7 mouse cellular contexts compared by ENCODE assay signal in genomic region chr4:141238492-141239387, GRCm38 (mm10). TPM values are rescaled to one million over a fixed set of nuclear protein-coding genes. Genes with fewer than 3 reads are reported as not detected.
DNase-seq lines count a peak whose midpoint lies in the region; ATAC-seq lines count a peak whose summit lies in the region.

No protein-coding gene starts in this region.

- peak overlapping the region; percentile 57 for H3K4me3 ChIP-seq in lung, embryonic 16.5 days (ENCODE audit: low read length)
- H3K4me3 ChIP-seq in forebrain, embryonic 10.5 days = peak overlapping the region; percentile 49
- H3K4me3 ChIP-seq in limb, embryonic 11.5 days (ENCODE audit: low read depth, low read length) = peak overlapping the region; percentile 29
- H3K4me3 ChIP-seq in stomach, embryonic 14.5 days (ENCODE audit: low read depth, low read length) = peak overlapping the region; percentile 34

- no peaks in the 10 kb centered on the region for H3K9me3 ChIP-seq in lung, embryonic 16.5 days (ENCODE audit: control insufficient read depth, low read length)
- 0 out of 2 replicates have a peak, but pooled peaks cover 3% of the 10 kb centered on the region for H3K9me3 ChIP-seq in forebrain, embryonic 10.5 days
- no peaks in the 10 kb centered on the region for H3K9me3 ChIP-seq in limb, embryonic 11.5 days (ENCODE audit: control insufficient read depth, low read length)
- no peaks in the 10 kb centered on the region for H3K9me3 ChIP-seq in stomach, embryonic 14.5 days (ENCODE audit: control insufficient read depth, low read depth, low read length)

- no peaks in the 10 kb centered on the region for H3K36me3 ChIP-seq in lung, embryonic 16.5 days (ENCODE audit: control insufficient read depth, insufficient read depth, low read length)
- H3K36me3 ChIP-seq in forebrain, embryonic 10.5 days (replicated peaks) = no peaks in the 10 kb centered on the region
- no peaks in the 10 kb centered on the region for H3K36me3 ChIP-seq in limb, embryonic 11.5 days (ENCODE audit: control insufficient read depth, insufficient read depth, low read length)
- H3K36me3 ChIP-seq in stomach, embryonic 14.5 days (ENCODE audit: control insufficient read depth, insufficient read depth, low read length) = no peaks in the 10 kb centered on the region

- peaks cover 13% of the 10 kb centered on the region; the same call in 1 of the 2 replicates for H3K27me3 ChIP-seq in lung, embryonic 16.5 days (ENCODE audit: control insufficient read depth, insufficient read depth, low read depth, low read length)
- peaks cover 88% of the 10 kb centered on the region for H3K27me3 ChIP-seq in forebrain, embryonic 10.5 days (ENCODE audit: poor library complexity, severe bottlenecking)
- H3K27me3 ChIP-seq in limb, embryonic 11.5 days (ENCODE audit: control insufficient read depth, insufficient read depth, low read length) = peaks cover 60% of the 10 kb centered on the region
- 0 out of 2 replicates have a peak, but pooled peaks cover 3% of the 10 kb centered on the region for H3K27me3 ChIP-seq in stomach, embryonic 14.5 days (ENCODE audit: control insufficient read depth, insufficient read depth, low read length)

- peak overlapping the region; percentile 64 for H3K9ac ChIP-seq in lung, embryonic 16.5 days (ENCODE audit: low read length)
- H3K9ac ChIP-seq in limb, embryonic 11.5 days (ENCODE audit: low read length) = no peak overlapping the region
- no peak overlapping the region for H3K9ac ChIP-seq in stomach, embryonic 14.5 days (replicated peaks; ENCODE audit: low read depth, low read length)

- WGBS in lung, embryonic 16.5 days = 7% methylated on average over 20 of the region's 20 CpGs
- WGBS in forebrain, embryonic 10.5 days = 5% methylated on average over 20 of the region's 20 CpGs
- WGBS in limb, embryonic 11.5 days = 7% methylated on average over 20 of the region's 20 CpGs
- 5% methylated on average over 20 of the region's 20 CpGs for WGBS in stomach, embryonic 14.5 days

- H3K4me1 ChIP-seq in lung, embryonic 16.5 days (replicated peaks; ENCODE audit: control insufficient read depth, insufficient read depth, low read length) = peaks cover 38% of the 10 kb centered on the region
- peaks cover 48% of the 10 kb centered on the region for H3K4me1 ChIP-seq in forebrain, embryonic 10.5 days
- peaks cover 17% of the 10 kb centered on the region for H3K4me1 ChIP-seq in limb, embryonic 11.5 days (ENCODE audit: control insufficient read depth, insufficient read depth, low read length)
- H3K4me1 ChIP-seq in stomach, embryonic 14.5 days (ENCODE audit: control insufficient read depth, insufficient read depth, low read length) = peaks cover 39% of the 10 kb centered on the region; the same call in 1 of the 2 replicates

- H3K27ac ChIP-seq in lung, embryonic 16.5 days (ENCODE audit: low read length) = no peak overlapping the region
- H3K27ac ChIP-seq in forebrain, embryonic 10.5 days = 0 out of 2 replicates have a peak overlapping the region, but pooled peaks have one; percentile 9
- no peak overlapping the region for H3K27ac ChIP-seq in limb, embryonic 11.5 days (replicated peaks; ENCODE audit: low read depth, low read length)
- H3K27ac ChIP-seq in stomach, embryonic 14.5 days (ENCODE audit: low read length) = 0 out of 2 replicates have a peak overlapping the region, but pooled peaks have one; percentile 48

- intact Hi-C loops in left cerebral cortex, postnatal 25 days (cut with DNase I) = no loop called here

- no peak for ATAC-seq in lung, embryonic 16.5 days (ENCODE audit: low read depth)
- ATAC-seq in limb, embryonic 11.5 days (ENCODE audit: insufficient number of reproducible peaks, low FRiP score, low TSS enrichment, low read depth) = no peak
- no peak for ATAC-seq in stomach, embryonic 14.5 days (ENCODE audit: insufficient number of reproducible peaks, insufficient read depth, low FRiP score, low read depth)

- peak overlapping the region; percentile 82 for H3K4me2 ChIP-seq in lung, embryonic 16.5 days (ENCODE audit: low read depth, low read length)
- H3K4me2 ChIP-seq in limb, embryonic 11.5 days (ENCODE audit: low read depth, severe bottlenecking) = peak overlapping the region; percentile 65
- peak overlapping the region; percentile 67 for H3K4me2 ChIP-seq in stomach, embryonic 14.5 days (replicated peaks; ENCODE audit: low read depth, low read length)

- DNase-seq in lung, postnatal 14 days = no peak
- DNase-seq in forebrain, embryonic 10.5 days (ENCODE audit: extremely low spot score, low spot score) = no peak
- no peak for DNase-seq in limb, embryonic 11.5 days (ENCODE audit: low spot score)
- no peak for DNase-seq in ovary, postnatal 10 days (ENCODE audit: low spot score)
- DNase-seq in left cerebral cortex, postnatal 25 days (ENCODE audit: low spot score in 2 of 2) = no peak

RNA-seq across cellular contexts. Expression of gene Arhgef19, which starts 0.6 kb away (rescaled TPM):
- polyA plus RNA-seq in lung, embryonic 16.5 days (2015; fragmentation: Nextera tagmentation; extraction: Ambion mirVana) = 17.7 and 18.0 TPM in 2 replicates
- polyA plus RNA-seq in forebrain, embryonic 10.5 days (2016; fragmentation: Nextera tagmentation; extraction: Ambion mirVana) = 1.3 and 2.2 TPM in 2 replicates
- 4.6 and 5.2 TPM in 2 replicates for polyA plus RNA-seq in limb, embryonic 11.5 days (2014; fragmentation: Nextera tagmentation; extraction: Ambion mirVana)
- 23.0 and 26.4 TPM in 2 replicates for polyA plus RNA-seq in stomach, embryonic 14.5 days (2014; fragmentation: Nextera tagmentation; extraction: Ambion mirVana)
- total RNA-seq in left cerebral cortex, postnatal 25 days (2021) = 10 to 100 TPM; 15.1 to 16.3 TPM

RNA-seq across cellular contexts. Expression of gene Rsg1, which starts 25.0 kb away (rescaled TPM):
- polyA plus RNA-seq in lung, embryonic 16.5 days (2015; fragmentation: Nextera tagmentation; extraction: Ambion mirVana) = 5.2 and 7.0 TPM in 2 replicates
- polyA plus RNA-seq in forebrain, embryonic 10.5 days (2016; fragmentation: Nextera tagmentation; extraction: Ambion mirVana) = 7.3 and 7.8 TPM in 2 replicates
- 5.3 and 8.7 TPM in 2 replicates for polyA plus RNA-seq in limb, embryonic 11.5 days (2014; fragmentation: Nextera tagmentation; extraction: Ambion mirVana)
- 5.2 and 6.5 TPM in 2 replicates for polyA plus RNA-seq in stomach, embryonic 14.5 days (2014; fragmentation: Nextera tagmentation; extraction: Ambion mirVana)
- total RNA-seq in left cerebral cortex, postnatal 25 days (2021) = 1 to 10 TPM; 2.5 to 3.2 TPM

Comparison
In these comparisons a context has a peak if more than half of its experiments do, and no peak if none do; other contexts are left out.
1. H3K27ac ChIP-seq: peak in forebrain, embryonic 10.5 days (single experiment) and stomach, embryonic 14.5 days (single experiment); none in lung, embryonic 16.5 days (single experiment) and limb, embryonic 11.5 days (single experiment).
2. Peak in every context shown above with its lines, with median percentiles within 50 percentile points of each other: H3K4me2 ChIP-seq and H3K4me3 ChIP-seq.